Mouse (Mus musculus) hindlimb bud, embryonic 11.5 days (tissue): Measurements from ENCODE around the gene Zic4.

Experiments
- DNase-seq: peaks from one replicate; pipeline ENCODE4 v3.0.0-alpha.2; 2012; ENCODE audit warnings: low read depth, low spot score; ENCODE audit errors: extremely low spot score

The Zic4 gene

DNA sequence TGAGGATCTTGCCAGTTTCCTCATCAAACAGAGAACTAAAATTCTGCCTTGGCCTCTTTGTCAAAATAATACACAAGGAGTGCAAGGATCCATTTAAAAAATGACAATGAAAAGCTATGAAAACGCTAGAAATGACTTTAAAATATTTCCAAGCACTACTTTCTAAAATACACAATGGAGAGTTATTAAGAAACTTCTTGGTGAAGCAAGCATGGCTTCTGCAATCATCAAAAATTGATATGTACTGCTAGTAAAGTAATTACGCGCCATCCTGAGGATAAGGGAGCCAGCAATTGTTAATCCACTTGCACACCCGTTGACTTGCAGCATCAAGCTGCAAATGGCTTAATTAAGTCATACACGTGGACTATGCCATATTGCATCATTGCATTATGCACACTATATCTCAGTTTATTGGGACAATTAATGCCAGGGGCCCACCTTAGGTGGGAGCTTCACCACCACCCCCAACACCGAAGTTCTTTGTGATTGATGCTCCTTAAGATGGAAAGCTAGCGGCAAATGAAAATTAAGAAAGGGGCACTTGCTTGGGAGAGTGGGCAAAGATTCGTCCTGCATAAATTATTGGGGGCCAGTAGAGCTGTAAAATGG lies 38.4 kb downstream of the Zic4 start:
- DNase-seq: no peak

DNA sequence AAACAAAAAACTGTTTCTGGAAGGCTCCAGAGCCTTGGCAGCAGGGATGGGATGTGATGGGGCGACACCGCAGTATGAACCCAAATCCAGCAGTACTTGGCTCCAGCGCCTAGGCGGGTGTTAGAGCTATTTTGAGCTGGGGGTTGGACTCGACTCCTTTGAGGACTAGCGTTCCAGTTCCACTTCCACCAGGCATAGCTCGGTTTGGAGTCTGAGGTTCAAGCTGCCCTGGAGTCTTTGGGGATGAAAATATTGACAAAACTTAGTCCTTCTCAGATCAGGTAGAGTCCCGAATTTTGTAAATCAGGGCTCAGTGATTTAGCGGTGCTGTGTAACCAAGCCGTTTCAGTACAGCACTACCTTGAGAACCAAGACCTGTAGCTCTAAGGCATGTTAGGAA lies 39.3 kb downstream of the Zic4 start:
- no peak for DNase-seq

DNA sequence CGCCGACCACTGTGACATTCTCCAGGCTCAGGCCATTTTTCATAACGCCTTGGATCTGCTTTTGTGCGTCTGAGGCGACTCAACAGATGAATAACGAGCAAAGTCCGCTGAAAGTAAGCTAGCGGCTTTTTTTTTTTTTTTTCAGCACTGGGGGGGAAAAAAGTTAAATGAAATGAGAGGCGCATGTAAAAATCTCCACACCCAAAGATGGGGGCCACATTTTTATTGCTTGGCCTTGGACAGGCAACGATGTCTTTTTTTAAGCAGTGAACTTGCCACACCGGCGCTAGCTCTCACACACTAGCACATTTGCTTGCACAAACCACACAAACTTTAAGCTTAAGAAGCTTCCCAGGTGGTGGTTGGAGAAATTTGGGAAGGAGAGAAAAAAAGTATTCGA lies 42.0 kb downstream of the Zic4 start:
- DNase-seq: no peak

DNA sequence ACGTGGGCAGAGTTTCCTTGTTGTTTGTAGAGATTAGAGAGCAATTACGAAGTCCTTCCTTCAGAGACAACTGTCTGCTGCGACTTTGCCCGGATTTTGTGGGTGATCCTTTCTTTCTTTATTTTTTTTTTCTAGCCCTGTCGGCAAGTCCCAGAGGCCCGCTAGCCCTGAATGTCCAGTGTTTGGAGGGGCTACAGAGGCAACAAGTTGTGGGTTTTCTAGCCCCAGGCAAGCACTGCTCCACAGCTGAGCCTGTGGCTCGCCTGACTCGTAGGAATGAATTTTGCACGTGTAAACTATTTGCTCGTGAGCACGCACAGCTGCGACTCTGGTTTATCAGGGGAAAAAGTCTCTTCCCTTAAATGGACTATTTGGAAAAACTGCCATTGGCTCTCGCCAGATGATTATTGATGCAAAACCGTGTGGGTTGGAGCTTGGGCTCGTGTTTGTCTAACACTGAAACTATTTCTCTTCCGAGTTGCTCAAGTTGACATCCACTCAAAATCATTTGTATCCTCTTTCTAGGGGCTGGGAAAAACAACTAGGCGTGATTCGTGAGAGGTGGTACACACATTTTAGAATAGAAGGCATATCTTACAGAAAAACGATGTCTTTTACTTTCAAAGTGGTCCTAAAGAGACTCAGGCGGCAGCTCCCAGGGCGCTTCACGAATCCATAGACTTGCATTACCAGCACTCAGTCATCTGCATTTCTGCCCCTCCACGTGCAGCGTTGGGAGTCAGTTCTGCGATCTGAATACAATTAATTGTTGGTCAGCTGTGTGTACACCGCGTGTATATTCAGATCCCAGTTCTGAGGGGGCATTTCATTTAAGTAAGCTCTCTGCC lies 42.9 kb downstream of the Zic4 start:
- no peak for DNase-seq

DNA sequence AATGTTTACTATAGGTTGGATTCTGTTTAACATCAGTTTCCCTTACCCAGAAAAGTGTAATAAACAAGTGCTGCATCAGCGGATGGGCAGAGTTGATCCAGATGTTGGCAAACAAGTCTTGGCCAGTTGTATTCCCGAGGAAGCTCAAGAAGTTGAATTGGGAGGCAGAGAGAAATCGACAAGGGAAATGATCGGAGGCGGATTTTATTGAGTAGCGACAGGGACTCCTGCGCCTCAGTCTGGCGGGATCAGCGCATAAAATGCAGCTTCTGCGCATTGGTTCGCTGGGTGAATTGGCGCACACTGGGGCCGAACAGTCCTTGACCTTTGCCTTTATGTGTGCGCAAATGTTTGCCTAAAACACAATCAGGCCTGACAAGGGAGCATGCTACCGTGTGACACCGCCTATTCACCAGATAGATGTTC lies 43.6 kb downstream of the Zic4 start:
- DNase-seq: no peak

- no peak for DNase-seq
Observed at GRCm38 (mm10) chr9:91406258-91406763, 44.1 kb downstream of the Zic4 start.

DNA sequence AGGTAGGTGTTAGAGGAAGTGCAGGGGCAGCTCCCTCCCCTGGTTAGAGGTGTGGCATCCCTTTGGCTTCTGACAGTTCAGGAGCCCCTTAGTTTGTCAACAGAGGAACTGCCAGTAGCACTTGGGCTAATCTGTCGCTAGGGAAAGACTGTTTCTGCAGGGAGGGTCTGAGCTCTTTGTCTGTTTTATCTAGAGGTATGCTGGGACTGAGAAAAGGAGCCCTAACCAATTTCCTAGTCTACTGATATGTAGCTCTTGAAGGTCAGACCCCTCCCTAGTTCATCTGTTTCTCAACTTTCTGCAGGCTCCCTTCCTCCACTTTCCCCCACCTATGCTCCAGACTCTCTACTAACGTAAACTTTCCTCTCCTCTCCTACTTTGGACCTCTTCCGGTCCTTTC lies 47.6 kb downstream of the Zic4 start:
- DNase-seq: no peak

DNA sequence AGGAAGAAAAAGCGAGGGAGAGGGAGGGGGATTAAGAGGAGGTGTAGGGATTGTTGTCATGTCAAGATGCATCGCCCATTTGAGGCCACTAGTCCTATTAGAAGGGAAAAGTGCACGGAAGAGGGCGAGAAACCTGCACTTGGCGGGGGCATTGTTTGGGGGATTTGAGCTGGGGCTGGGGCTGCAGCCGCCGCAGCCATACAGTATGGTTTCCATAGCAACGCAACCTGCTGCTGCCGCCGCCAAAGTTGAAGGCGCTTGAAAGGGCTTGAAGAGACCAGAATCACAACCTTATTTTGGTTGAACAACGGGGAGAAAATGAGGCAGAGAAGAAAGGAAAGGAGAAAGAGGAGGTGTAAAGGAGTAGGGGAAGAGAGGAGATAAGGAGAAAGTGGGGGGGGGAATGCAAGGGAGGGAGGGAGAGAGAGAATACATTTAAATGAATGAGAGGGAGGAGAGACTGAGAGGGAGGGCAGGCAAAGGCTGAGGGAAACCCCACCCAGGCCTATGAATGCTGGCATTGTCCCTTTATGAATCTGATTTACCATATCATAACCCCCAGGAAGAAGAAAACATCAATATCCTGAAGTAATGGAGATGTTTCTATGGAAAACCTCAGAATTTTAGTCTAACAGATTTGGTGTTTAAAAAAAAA lies 51.9 kb downstream of the Zic4 start:
- no peak for DNase-seq

DNA sequence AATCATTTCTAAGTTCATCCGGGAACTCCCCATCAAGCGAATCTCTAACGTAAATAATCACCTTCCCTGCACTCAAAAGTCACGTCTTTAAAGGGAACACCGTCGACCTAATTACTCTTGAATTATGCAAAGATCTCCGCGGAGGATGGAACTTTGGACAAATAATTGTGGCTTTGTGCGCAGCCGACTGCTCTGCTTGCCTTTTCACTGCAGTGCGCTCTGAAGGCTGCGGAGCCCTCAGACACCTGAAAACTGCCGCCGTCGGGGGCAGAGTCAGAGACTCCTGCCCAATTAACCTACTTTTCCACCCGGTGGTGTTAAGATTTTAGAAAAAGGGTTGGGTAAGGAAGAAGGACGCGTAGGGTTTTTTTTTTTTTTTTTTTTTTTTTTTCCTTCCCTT lies 58.2 kb downstream of the Zic4 start:
- DNase-seq: no peak
